Mouse (Mus musculus) testis, postnatal 14 days (tissue): ENCODE results near the gene Prrt2.

Experiments
- DNase-seq: peaks from one replicate; pipeline ENCODE4 v3.0.0; 2021; ENCODE audit warnings: low spot score

Gene Prrt2

DNA sequence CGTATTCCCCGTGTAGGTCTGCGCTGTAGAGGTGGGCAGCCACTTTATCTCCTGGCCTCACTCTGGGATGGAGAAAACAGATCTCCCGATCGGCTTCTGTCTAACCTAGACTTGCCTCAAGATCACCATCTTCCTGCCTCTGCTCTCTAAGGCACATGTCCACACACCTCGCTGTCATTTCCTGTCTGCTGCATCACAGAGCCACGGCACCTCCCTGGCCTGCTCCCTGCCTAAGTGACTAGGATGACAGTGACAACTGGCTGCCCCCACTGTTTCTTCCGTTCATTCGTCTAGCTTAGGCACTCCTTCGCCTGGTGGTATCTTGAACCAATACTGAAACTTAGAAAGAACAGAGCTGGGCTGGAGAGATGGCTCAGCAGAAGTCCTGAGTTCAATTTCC, 21.4 kb downstream of the Prrt2 start:
- DNase-seq = no peak

- no peak for DNase-seq
Measured at GRCm38 (mm10) chr7:126996449-126996848, 24.6 kb downstream of the Prrt2 start.

DNA sequence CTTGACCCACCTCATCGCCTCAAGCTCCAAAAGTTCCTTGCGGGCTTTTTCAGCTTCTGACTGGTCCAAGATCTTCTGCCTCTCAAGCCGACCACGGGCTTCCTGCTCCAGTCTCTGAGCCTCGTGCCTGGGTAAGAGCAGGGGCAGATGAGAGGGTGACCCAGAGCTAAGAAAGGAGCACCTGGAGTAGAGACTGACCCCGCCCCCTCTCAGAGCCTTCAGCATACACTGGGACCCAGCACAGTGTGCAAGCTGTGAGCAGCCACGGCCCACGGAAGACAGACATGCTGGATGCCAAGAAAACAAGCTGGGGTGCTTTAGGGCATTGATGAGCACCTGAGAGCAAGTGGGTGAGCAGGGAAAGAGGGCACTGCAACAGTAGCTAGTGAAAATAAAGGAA, 32.2 kb downstream of the Prrt2 start:
- DNase-seq = no peak

DNA sequence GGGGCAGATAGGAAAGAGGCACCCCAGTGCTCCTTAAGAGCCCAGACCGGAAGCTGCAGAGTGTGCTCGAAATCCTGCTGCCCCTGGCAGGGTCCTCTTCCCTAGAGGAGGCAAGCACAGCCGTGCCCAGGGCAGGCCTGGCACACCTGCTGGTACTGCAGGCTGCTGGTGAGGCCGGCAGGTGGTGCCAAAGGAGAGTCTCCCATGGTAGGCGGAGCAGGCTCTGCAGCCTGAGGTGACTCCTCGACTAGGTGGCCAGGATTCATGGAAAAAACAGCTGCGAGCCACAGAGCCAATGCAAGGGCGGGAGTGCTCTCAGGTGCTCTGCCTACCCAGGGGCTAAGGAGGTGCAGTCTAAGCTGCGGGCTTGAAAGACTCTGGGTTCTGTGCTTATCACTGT, 34.7 kb downstream of the Prrt2 start:
- DNase-seq = no peak

DNA sequence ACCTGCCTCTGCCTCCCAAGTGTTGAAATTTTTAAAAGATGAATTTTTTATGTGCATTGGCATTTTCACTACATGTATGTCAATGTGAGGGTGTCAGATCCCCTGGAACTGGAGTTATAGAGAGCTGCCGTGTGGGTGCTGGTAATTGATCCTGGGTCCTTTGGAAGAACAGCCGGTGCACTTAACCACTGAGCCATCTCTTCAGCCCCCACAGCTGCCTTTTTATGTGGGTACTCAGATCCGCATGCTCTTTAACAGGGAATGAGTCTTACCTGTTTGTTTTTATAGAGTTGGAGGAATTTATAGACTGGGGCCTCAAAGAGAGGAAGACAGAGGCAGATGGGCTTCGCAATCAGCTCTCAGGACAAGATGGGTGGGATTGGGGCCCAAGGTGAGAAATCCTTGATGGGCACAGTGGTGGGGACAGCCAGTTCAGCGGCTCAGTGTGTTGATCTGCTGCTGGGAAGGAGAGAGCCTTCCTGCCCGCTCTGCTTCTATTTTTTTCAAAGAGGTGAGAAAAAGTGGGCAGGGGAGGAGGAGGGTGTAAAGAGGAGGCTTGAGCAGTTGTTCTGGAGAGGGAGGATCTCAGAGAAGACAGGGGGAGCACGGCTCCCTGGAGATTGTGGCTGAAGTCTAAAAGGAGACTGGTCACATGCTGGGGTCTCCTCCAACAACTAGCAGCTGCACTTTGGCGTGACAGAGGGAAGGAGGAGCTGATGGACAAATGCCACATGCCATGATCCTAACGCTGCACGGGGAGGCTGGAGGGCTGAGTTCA, 36.2 kb downstream of the Prrt2 start:
- DNase-seq = no peak

DNA sequence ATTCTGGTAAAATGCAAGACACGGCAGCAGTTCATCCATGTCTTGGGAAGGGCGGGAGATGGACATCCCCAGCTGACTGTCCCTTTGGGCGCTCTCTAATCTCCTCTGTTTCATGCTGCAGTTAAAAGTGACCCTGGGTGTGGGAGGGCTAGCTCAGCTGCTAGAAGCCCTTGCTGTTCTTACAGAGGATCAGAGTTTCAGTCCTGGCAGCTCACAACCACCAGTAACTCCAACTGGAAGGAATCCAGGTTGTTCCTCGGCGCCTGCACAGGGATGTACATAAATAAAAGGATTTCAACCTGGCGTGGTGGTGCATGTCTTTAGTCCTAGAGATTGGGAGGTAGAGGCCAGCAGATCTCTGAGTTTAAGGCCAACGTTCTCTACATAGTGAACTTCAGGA, 37.9 kb downstream of the Prrt2 start:
- no peak for DNase-seq

- DNase-seq = no peak
Measured at GRCm38 (mm10) chr7:126982054-126982453, 39.0 kb downstream of the Prrt2 start.

- DNase-seq = no peak
Measured at GRCm38 (mm10) chr7:126981601-126982000, 39.4 kb downstream of the Prrt2 start.

- no peak for DNase-seq
Measured at GRCm38 (mm10) chr7:126978841-126979240, 42.2 kb downstream of the Prrt2 start.

DNA sequence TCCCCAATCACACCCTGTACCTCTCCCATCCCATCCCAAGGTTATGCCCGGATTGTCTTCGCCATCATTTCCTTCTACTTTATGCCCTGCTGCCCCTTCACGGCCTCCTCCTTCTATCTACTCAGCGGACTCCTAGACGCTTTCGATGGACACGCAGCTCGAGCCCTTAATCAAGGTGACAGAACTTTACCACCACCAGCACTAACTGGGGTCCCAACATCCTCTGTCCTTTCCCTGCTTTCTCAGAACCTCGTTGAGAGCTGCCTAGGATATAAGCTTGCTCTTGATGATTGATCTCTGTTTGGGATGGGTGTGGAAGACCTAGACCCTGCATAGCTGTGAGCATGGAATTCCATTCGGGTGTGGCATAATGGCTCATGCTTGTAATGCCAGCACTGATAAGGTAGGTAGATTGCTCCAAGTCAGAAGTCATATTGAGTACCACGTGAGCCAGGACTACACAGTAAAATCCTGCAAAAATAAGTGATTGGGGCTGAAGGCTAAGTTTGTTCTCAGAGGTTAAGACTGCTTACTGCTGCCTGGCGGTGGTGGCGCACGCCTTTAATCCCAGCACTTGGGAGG, 44.0 kb downstream of the Prrt2 start:
- DNase-seq = no peak

DNA sequence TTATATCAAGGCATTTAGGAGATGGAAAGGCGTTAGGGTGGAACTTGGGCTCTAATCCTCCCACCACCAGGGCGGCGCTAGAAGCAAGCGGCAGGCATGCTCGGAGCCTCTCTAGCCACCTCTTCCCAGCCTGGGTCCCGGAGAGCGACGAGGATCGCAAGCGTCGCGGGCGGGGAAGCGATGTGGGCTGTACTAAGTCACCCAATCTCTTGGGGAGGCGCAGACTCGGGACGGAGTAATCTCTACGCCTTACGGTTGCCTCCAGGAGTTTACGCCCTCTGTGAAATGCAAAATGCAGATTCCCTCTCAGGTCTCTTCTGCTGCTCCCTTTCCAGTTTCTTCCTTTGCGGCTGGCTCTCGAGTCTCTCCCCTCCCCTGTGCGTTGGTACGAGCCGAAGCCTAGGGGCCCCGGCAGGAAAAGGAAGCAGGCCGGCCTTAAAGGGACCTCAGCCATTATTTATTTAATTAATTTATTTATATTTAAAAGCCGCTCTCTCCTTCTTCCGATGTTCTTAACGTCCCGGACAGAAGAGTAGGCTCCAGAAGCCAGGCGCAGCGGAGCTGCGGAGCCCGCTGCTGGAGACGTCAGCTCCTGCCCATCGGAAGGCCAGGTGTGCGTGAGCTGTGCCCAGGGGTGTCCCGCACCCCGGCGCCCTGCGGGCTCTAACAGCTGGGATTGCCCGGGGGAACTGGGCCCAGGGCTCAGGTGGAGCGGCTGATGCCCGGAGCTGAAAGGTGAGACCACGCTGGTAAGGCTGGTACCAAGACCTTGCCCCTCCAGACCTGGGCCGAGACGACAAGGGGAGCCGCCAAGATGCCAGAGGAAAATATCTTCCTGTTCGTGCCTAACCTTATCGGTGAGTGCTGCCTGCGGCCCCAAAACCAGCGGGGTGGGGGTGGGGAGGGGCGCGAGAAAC, 44.8 kb downstream of the Prrt2 start, which contains the start of gene Cdiptos:
TSS of gene Cdiptos (minus strand) at position 149 of the 917 bp plus-strand sequence.
- peak; percentile 93 for DNase-seq

DNA sequence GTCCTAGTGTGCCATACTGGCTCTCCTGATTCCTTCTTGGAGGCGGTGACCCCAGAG, 45.3 kb downstream of the Prrt2 start, which contains the start of gene Cdipt:
TSS of gene Cdipt (plus strand) at position 22 of the 57 bp plus-strand sequence.
- DNase-seq = no peak

- DNase-seq = peak; percentile 43
Measured at GRCm38 (mm10) chr7:126975493-126975892, 45.5 kb downstream of the Prrt2 start.
